Mouse (Mus musculus) small intestine, adult 2 months (tissue): ENCODE data around the gene Praf2.
"Not testable (repeated sequence)": the region's sequence is repeated elsewhere in the genome, so short reads cannot be mapped to it uniquely, and the experiment has no call there.

Experiments used
- CTCF ChIP-seq: fragments of 200-500 bp; IDR thresholded peaks from 2 replicates; pipeline ENCODE4 v1.5.1; 2012; ENCODE audit warnings: low read depth, mild to moderate bottlenecking, control low read depth, inconsistent platforms, low read length, moderate library complexity, mixed read lengths; ENCODE audit not compliant: insufficient replicate concordance, insufficient read length; ENCODE audit errors: extremely low read depth
- POLR2A ChIP-seq: fragments of 200-500 bp; IDR thresholded peaks from 2 replicates; pipeline ENCODE4 v1.6.1; 2012; ENCODE audit warnings: low read depth, mild to moderate bottlenecking, control low read depth, inconsistent platforms, low read length, moderate library complexity

GRCm38 (mm10) chrX:7716058-7716457 is 12.2 kb upstream of the Praf2 start:
- not testable (repeated sequence) for TF ChIP-seq CTCF, POLR2A
